Mouse (Mus musculus) hematopoietic multipotent progenitor cell, adult 10-12 weeks (in vitro differentiated cells): ENCODE measurements around the gene Stmn1. TPM values are rescaled to one million over a fixed set of nuclear protein-coding genes. Genes with fewer than 3 reads are reported as not detected.

ENCODE experiments used
- polyA plus RNA-seq: library from polyadenylated mRNA; stranded (reverse); fragments of >175 nt; gene quantifications from 2 replicates; pipeline ENCODE4 v1.2.3, GENCODE M21; 2012; ENCODE audit warnings: low replicate concordance

Stmn1 gene
- 8.3 and 57.9 TPM in 2 replicates for polyA plus RNA-seq

GRCm38 (mm10) chr4:134468215-134468575, at the start of gene Stmn1:
Gene Stmn1 (plus strand): TSS chr4:134468320.

GRCm38 (mm10) chr4:134496595-134497210, 28.6 kb downstream of the Stmn1 start, which contains the start of gene Paqr7:
Gene Paqr7 (plus strand): TSS chr4:134496697.

GRCm38 (mm10) chr4:134510845-134511411, 42.8 kb downstream of the Stmn1 start, which contains the start of gene Aunip:
Gene Aunip (plus strand): TSS chr4:134510999.

Other genes starting within 250 kb of the Stmn1 start
- gene Catsper4, start 240.9 kb upstream of the Stmn1 start, polyA plus RNA-seq: not detected in 2 replicates
- 0.07 and 0.12 TPM in 2 replicates for gene Cnksr1, start 229.9 kb upstream of the Stmn1 start, polyA plus RNA-seq
- 0.15 TPM in 1 of 2 replicates, not detected in the other for gene E130218I03Rik, start 224.7 kb upstream of the Stmn1 start, polyA plus RNA-seq
- gene Zfp593, start 222.7 kb upstream of the Stmn1 start, polyA plus RNA-seq: 21.3 and 31.9 TPM in 2 replicates
- gene Gm30191, start 221.4 kb upstream of the Stmn1 start, polyA plus RNA-seq: not detected in 2 replicates
- gene Grrp1, start 214.2 kb upstream of the Stmn1 start, polyA plus RNA-seq: 0.26 and 1.3 TPM in 2 replicates
- 1.9 and 4.3 TPM in 2 replicates for gene Pdik1l, start 180.4 kb upstream of the Stmn1 start, polyA plus RNA-seq
- gene Trim63, start 153.2 kb upstream of the Stmn1 start, polyA plus RNA-seq: not detected in 2 replicates
- 0.21 TPM in 1 of 2 replicates, not detected in the other for gene Slc30a2, start 125.1 kb upstream of the Stmn1 start, polyA plus RNA-seq
- 0.76 and 0.95 TPM in 2 replicates for gene Extl1, start 84.5 kb upstream of the Stmn1 start, polyA plus RNA-seq
- gene Pafah2, start 72.0 kb upstream of the Stmn1 start, polyA plus RNA-seq: 0.71 and 1.8 TPM in 2 replicates
- gene Paqr7, start 28.4 kb downstream of the Stmn1 start, polyA plus RNA-seq: 11.4 and 19.1 TPM in 2 replicates
- 0.17 and 0.57 TPM in 2 replicates for gene Aunip, start 42.7 kb downstream of the Stmn1 start, polyA plus RNA-seq
- gene Mtfr1l, start 67.1 kb downstream of the Stmn1 start, polyA plus RNA-seq: 39.0 and 39.8 TPM in 2 replicates
- 8.7 and 20.9 TPM in 2 replicates for gene Selenon, start 83.8 kb downstream of the Stmn1 start, polyA plus RNA-seq
- gene Man1c1, start 236.0 kb downstream of the Stmn1 start, polyA plus RNA-seq: 14.8 and 65.0 TPM in 2 replicates